Mouse (Mus musculus) heart, adult 2 months (tissue): ENCODE results near the gene Tcn2.
"Not testable (repeated sequence)": the region's sequence is repeated elsewhere in the genome, so short reads cannot be mapped to it uniquely, and the experiment has no call there.

ENCODE experiments used
- CTCF ChIP-seq: fragments of 200-600 bp; IDR thresholded peaks from 2 replicates; pipeline ENCODE4 v1.8.1; 2022; ENCODE audit warnings: antibody characterized with exemption, mild to moderate bottlenecking, moderate library complexity
- EP300 ChIP-seq: fragments of 200-500 bp; IDR thresholded peaks from 2 replicates; pipeline ENCODE4 v1.6.1; 2011; ENCODE audit warnings: low read depth, low read length, control low read depth; ENCODE audit not compliant: insufficient read depth
- POLR2A ChIP-seq: fragments of 200-500 bp; IDR thresholded peaks from 2 replicates; pipeline ENCODE4 v1.6.1; 2011; ENCODE audit warnings: mild to moderate bottlenecking, low read depth, low read length, control low read depth; ENCODE audit not compliant: insufficient read depth

- not testable (repeated sequence) for TF ChIP-seq POLR2A, CTCF, EP300
Measured at GRCm38 (mm10) chr11:3954876-3955275, 22.9 kb upstream of the Tcn2 start.
